Mouse (Mus musculus) hindlimb bud, embryonic 11.5 days (tissue): ENCODE measurements around the gene Ppia.
"Not testable (repeated sequence)": the region's sequence is repeated elsewhere in the genome, so short reads cannot be mapped to it uniquely, and the experiment has no call there.

Source experiments
- DNase-seq: peaks from one replicate; pipeline ENCODE4 v3.0.0-alpha.2; 2012; ENCODE audit warnings: low read depth, low spot score; ENCODE audit errors: extremely low spot score

Gene Ppia

GRCm38 (mm10) chr11:6403830-6404405 lies 11.3 kb upstream of the Ppia start:
- no peak for DNase-seq

DNA sequence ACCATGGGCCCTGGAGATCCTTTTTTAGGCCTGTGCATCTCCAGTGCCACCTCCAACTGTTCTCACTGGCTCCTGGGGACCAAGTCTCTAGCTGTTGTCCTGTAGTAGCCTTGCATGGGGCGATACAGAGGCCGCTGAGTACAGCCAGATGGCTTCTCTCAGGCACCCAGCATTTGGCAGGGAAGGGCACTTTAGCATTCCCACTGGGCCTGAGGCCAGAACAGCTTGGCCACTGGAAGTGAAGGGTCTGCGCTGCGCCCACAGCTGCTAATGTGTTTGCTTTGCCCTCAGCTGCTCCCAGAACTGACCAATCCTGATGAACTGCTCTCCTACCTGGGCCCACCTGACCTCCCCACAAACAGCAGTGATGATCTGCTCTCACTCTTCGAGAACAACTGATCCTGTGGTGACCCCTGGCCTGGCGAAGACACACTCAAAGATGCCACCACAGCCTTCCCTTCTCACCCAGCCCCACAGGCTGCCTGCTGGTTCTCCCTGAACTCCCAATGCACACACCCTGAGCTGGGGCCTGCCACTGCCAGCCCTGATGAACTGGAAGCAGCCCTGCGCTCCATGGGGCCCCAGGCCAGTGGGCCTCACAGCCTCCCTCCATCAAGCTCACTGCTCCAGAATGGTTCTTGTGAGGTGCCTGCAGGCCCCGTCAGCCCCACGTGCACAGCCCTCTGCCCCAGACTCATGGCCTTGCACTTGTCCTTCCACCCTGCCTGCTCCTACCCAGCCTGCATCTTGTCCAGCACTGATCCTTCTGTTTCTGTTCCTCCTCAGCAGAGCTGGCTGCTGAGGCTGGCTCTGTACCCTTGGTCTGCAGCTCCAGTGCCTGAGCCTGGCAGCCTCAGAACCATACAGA lies 10.3 kb upstream of the Ppia start:
- DNase-seq, result no peak

DNA sequence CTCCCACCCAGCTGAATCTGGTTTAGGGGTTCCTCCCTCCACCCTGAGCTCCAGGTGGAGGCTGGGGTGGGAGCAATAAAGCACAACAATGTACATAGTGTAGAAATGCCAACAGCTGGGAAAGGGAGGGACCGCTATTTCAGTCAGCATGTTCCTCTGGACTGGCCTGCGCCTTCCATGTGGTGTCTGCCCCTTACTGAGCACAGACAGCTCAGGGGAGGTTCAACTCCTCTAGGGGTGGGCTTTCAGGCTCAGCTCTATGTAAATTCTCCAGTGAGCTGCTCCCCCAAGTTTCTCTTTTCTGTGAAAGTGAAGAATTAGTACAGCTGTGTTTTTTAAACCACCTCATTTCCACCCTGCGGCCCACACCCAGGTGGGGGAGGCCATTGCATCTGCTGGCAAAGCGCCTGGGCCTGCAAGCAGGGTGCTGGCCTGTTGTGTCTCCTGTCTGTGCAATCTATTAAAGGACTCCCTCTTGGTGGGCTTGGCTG lies 9.6 kb upstream of the Ppia start:
- no peak for DNase-seq

- no peak for DNase-seq
Observed at GRCm38 (mm10) chr11:6406251-6407161, 8.7 kb upstream of the Ppia start.

DNA sequence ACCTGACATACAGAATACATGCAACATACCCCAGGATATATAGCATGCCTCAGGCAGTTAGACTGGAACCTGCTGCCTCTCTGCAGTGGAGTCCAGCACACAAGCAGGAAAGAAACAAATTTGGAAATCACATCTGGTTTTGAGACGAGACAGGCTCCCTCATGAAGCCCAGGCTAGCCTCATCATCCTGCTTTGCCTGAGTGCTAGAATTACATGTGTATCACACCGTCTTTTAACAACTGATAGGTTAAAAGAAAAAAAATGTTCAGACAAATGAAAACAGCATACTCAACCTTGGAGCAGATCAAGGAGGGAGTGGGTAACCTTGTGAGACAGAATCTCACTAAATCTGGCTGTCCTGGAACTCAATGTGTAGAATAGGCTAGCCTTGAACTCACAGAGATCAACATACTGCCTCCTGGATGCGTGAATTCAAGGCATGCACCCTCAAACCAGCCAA lies 8.1 kb upstream of the Ppia start:
- DNase-seq, result no peak

DNA sequence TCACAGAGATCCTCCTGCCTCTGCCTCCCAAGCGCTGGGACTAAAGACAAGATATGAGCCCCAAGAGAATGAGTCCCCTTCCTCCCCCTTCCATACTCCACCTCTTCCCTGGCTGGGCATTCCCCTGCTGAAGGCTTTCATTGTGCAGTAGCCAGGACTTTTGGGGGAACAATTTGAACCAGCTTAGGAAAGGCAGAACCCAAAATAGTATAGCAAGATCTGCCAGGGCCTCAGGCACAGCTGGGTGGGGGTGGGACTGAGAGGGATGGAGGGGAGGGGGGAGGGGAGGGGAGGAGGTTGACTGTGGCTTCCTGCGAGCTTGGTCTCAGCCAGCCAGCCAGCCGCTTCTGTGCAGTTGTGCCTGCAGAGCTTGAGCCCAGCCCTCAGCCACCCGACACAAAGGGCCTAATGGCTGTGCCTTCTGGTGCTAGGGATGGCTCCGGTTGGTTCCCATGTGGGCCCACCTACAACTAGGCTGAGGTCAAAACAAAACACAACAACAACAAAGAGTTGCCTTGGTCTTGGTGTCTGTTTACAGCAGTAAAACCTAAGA lies 5.1 kb upstream of the Ppia start:
- no peak for DNase-seq

DNA sequence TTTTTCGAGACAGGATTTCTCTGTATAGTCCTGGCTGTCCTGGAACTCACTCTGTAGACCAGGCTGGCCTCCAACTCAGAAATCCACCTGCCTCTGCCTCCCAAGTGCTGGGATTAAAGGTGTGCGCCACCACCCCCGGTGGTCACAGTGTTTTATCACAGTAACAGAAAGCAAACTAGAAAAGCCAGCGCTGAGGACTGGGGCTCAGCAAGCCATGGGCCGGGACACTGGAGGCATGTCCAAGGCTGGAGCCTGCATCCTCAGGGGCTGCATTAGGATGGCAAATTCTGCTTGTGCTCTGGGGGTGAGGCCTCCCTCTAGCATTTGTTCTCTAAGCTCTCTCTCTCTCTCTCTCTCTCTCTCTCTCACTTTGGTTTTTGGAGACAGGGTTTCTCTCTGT lies 4.5 kb upstream of the Ppia start:
- not testable (repeated sequence) for DNase-seq

DNA sequence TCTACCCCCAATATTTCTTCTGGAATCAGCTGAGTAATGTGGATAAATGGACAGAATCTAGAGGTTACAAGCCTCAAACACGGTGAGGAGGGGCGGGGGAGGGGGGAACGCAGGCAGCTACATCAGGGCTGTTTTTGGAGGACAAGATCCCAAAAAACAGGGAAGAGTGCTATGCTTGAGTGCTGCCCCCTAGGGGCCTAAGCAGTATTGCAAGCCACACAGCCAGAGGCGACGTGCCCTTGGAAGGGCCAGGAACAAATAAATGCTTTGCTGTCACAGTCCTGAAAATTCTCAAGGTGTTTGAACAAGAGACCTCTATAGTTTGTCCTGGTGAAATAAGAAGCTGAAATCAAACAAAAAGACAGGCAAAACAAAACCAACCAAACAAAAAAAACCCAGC lies 3.6 kb upstream of the Ppia start:
- no peak for DNase-seq

DNA sequence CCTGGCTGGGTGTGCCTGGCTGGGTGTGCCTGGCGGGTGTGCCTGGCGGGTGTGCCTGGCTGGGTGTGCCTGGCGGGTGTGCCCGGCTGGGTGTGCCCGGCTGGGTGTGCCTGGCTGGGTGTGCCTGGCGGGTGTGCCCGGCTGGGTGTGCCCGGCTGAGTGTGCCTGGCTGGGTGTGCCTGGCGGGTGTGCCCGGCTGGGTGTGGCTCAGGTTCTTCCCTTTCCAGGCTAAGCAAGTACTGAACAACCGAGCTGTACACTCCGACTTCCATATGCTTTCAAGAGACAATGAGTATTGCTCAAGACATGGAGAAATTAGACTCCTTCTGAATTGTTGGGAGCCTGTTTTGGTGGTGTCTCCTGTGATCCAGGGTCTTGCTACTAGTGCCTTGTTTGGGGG lies 2.0 kb upstream of the Ppia start:
- DNase-seq, result no peak

DNA sequence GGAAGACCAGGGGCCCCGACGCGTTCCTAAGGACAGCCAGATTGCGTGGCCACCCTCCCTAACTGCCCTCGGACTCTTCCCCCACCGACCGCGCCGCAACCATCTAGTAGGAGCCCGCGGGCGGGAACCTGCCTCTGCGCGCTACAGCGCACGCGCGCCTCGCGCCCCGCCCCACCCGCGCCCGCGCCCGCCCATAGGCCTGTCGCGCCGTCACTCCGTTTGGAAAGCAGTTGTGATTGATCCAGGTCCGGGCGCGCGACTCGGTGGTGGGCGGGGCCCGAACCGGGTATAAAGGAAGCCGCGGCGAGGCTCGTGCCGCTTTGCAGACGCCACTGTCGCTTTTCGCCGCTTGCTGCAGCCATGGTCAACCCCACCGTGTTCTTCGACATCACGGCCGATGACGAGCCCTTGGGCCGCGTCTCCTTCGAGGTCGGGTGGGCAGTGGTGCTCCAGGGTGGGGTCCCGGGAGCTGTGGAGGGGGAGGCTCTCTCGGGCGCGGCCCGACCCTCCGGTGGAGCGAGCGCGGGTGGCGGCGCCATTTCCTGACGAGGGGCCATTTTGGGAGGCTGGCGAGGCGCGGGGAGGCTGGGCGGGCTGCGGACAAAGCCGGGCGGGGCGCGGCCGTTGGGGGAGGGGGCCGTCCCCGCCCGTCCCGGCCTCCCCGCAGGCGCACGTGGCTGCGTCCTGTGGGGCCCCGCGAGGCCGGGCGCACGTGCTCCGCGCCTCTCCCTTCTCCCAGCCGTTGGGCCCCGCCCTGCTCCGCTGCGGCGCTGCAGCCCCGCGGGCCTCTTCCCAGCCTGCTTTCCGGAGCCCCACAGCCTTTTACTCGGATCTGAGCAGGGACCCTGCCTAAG lies 535 bp downstream of the Ppia start:
- no peak for DNase-seq

DNA sequence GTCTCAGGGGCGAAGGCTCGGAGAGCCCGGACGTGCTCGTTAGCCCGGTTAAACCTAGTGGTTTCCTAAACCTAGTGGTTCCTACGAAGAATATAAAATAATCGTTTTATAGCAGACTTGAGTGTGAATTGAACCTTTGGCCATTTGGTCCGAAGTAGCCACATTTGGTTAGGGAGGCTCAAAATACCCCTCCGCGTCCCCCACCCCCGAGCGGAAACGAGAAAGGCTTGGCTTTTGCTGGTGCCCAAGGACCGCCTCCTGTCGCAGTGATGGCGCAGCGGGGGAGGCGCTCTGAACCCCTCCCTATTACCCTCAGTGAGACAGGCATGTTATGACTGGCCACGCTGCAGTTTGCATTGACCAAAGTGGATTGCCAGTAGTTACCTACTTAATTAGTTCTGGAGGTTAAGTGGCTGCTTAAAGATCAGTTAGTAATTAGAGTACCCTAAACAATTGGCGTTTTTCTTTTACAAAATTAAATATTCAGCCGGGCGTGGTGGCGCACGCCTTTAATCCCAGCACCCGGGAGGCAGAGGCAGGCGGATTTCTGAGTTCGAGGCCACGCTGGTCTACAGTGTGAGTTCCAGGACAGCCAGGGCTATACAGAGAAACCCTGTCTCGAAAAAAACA lies 1.3 kb downstream of the Ppia start:
- no peak for DNase-seq

- no peak for DNase-seq
Observed at GRCm38 (mm10) chr11:6417069-6417468, 1.8 kb downstream of the Ppia start.

DNA sequence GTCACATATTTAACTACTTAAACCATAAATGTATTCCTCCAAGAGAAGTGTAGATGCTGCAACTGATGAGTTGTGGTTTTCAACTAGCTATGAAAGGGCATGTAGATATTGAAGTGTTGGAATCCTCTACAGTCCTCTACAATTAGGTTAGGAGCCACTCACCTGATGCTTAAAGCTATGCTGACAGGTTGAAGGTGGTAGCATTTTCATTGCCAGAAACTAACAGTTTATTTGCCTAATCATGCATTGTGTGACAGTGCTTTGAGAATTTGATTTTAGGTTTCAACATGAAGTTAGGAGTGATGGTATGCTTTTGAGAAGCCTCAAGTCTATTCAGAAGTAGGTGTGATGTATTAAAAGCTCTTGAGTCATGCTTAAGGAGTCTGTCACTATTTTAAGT lies 2.2 kb downstream of the Ppia start:
- DNase-seq, result no peak

DNA sequence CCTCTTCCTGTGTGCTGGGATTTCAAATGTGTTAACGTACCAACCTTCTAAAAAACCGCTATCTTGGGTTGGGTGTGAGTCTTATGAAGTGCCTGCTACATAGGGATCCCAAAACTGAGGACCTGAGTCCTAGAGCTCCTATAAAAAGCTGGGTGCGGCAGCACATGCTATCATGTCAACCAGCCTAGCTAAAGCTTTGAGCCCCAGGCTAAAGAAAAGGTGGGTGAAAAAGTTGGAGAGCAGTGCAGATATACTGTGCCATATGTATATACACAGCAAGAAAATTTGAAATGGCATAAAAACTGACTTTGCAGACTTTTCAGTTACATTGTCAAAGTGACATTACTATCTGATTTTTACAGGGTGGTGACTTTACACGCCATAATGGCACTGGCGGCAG lies 3.5 kb downstream of the Ppia start:
- DNase-seq, result no peak

DNA sequence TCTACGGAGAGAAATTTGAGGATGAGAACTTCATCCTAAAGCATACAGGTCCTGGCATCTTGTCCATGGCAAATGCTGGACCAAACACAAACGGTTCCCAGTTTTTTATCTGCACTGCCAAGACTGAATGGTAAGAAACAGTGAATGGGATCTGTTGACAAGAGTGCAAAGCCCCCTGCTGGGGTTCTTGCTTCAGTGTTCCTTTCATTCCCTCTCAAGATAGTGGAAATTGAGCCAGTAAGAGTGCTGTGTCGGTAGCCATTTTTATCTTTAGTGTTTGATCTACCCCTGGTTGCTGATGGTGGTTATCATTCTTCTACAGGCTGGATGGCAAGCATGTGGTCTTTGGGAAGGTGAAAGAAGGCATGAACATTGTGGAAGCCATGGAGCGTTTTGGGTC lies 3.9 kb downstream of the Ppia start:
- DNase-seq, result not testable (repeated sequence)

DNA sequence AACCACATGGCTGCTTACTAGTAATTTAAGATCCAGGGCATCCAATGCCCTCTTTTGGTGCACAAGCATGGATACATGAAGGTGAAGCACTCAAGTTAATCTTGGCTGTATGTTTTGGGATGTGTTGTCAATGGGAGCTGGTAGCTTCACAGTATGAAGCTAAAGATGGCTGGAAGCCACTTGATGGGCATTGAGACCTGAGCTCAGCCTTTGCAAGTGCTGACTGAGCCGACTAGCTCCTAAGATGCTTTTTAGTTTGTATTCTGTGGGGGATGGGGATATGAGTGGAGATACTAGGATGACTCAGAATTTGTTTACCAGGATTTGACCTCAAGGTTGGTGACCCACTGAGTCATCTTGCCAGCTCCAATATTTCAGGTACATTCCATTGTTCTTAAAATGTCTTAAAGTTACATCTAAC lies 5.0 kb downstream of the Ppia start:
- no peak for DNase-seq

DNA sequence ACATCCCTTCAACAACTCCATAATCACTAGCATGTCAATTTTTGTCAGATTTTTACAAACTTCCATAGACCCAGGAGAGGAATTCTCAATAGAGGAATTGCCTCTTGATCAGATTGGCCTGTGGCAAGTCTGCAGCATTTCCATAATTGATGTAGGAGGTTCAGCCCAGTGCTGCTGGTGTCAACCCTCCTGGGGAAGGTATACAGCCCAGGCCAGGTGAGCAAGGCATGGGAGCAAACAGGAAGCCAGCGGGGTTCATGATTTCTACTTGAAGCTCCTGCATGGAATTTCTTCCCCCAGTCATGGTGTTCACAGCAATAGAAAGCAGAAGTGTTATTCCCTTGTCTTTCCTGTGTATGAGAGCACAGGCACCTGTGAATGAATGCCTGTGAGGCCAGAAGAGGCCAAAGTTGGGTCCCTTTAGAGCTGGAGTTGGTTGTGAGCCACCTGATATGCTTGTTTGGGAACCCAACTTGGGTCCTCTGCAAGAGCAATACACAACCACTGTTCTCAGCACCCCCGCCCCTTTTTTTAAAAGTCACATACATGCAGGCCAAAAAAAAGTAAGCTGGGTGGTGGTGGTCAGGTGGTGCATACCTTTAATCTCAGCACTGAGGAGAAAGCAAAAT lies 5.6 kb downstream of the Ppia start:
- no peak for DNase-seq

- DNase-seq, result no peak
Observed at GRCm38 (mm10) chr11:6430186-6430585, 14.9 kb downstream of the Ppia start.

GRCm38 (mm10) chr11:6436442-6436841 lies 21.2 kb downstream of the Ppia start:
- DNase-seq, result no peak
